Mouse (Mus musculus): ENCODE results near the gene Gtf2a2. TPM values are rescaled to one million over a fixed set of nuclear protein-coding genes. Genes with fewer than 3 reads are reported as not detected.

The Gtf2a2 gene
- total RNA-seq (2022) = 10 to 100 TPM; 50.6 to 58.9 (median 53.5) TPM

GRCm38 (mm10) chr9:70012408-70012901 lies at the start of gene Gtf2a2:
Gene Gtf2a2, plus strand, starts transcription at chr9:70012550.
- DNase-seq (ENCODE audit: low spot score) = peak; percentile 89

GRCm38 (mm10) chr9:69964370-69964769 lies 48.0 kb upstream of the Gtf2a2 start:
- DNase-seq (ENCODE audit: low spot score) = peak; percentile 19

DNA sequence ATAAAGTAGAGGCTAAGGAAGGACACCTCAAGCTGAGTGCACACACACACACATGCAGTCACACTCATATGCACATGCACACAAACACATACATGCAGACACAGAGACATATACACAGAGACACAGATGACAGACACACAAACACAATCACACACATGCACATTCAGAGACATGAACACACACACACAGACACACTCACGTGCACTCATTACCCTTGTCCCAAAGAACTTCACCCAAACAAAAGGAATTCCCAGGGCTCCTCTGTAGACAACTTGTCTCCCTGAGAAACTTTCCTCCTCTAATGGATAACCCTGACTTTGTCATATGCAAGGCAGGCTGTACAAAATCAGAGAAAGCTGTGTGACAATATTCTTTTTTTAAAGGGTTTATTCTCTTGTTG lies 26.8 kb upstream of the Gtf2a2 start:
- DNase-seq (ENCODE audit: low spot score) = no peak

GRCm38 (mm10) chr9:69986063-69986462 lies 26.3 kb upstream of the Gtf2a2 start:
- no peak for DNase-seq (ENCODE audit: low spot score)

- DNase-seq (ENCODE audit: low spot score) = no peak
These were observed 25.8 kb upstream of the Gtf2a2 start for GRCm38 (mm10) chr9:69986571-69986970.

DNA sequence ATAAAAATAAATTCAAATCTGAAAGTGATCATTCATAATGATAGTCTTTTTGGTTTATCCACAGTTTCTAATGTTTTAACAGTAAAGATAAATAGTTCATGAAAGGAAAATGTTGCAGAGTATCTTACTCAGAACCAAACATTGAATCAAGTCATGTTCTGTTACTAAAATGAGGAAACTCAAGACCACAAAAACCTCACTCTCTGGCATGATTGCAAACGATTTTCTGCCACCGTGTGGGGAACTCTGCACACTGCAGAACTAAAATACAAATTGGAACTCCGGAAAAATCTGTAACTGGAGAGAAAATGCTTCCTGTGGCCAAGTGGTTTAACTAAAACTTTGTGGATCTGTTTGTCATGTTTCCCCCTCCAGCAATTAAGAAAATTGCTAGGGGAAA lies 24.8 kb upstream of the Gtf2a2 start:
- DNase-seq (ENCODE audit: low spot score) = peak; percentile 75

DNA sequence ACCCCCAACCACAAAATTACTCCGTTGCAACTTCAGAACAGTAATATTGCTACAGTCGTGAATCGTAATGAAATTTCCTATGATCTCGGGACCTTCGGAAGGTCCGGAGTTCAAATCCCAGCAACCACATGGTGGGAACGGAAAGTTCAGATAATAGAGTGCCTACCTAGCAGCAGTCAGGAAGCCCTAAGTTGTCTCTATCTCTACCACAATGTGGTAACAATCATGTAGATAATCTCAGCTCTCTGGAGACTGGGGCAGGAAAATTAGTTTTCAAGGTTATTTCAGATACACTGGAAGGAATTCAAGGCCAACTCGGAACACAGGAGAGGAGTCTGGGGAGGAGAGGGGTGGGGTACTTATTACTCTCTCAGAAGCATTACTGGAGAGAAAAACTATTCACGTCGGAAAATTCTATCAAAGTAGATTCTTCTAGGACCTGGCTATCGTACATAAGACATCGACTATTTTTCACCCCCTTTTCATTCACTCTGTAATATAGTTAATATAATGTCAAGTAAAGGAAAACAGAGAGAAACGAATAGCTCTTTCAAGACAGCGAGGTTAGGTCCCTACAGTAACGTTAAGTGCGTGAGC lies 23.5 kb upstream of the Gtf2a2 start:
- no peak for DNase-seq (ENCODE audit: low spot score)

DNA sequence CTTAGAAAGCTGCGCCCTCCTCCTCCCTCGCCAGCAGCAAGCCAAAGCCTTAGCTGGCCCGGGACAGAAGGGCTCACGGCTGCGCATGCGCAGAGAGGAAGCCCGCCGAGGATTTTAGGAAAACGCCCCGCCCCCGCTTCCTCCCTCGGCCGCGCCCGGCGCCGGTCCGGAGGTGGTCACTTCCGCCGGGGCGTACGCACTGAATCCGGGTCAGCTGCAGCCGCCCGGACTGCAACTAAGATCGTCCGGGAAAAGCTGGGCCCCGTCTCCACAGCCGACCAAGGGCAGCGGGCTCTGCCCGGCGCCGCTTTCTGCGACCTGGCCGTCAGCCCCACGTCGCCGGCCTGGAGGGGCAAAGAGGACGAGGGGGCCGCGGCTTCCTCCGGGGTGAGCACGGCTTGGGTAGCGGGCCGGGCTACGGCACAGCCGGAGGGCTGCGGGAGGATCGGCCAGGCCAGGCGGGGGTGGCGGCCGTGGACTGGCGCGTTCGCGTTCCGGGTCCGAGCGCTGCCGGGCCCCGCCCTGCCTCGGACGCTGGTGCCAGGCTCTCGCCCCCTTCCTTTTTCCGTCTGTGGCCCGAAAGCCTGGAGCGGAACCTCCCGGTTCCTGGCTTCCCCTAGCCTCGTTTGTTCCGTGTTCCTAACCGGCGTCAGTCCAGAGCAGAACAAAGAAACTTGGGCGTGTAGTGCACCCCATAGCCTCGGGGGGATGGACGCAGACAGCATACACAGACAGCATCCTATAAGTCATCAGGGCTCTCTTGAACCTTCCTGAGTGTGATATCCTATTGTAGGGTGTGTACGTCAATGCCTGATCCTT lies 22.8 kb upstream of the Gtf2a2 start, which contains the start of gene Bnip2:
Bnip2 (plus strand) TSS at position 164 of the 819 bp plus-strand sequence.
- peak; percentile 96 for DNase-seq (ENCODE audit: low spot score)

- no peak for DNase-seq (ENCODE audit: low spot score)
These were observed 22.0 kb upstream of the Gtf2a2 start for GRCm38 (mm10) chr9:69990346-69990745.

GRCm38 (mm10) chr9:69992841-69993277 lies 19.5 kb upstream of the Gtf2a2 start:
- peak; percentile 14 for DNase-seq (ENCODE audit: low spot score)

DNA sequence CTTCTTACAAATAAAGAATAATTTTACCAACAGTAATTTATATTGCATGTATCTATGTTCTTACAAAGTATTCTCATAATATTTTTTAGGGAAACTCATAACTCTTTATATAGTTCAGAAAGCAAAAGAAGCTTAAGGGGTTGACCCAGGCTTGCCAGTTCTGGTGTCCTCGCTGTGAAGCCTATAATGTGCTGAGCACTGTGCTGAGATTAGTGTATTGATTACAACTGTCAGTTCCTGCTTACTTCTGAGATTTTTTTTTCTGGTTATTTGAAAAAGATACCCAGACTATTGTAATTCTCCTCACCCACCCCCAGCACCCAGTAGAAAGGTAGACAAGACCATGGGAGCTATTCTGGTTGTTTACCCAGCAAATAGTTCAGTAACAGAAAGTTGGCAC lies 18.9 kb upstream of the Gtf2a2 start:
- DNase-seq (ENCODE audit: low spot score) = no peak

- DNase-seq (ENCODE audit: low spot score) = no peak
These were observed 17.8 kb upstream of the Gtf2a2 start for GRCm38 (mm10) chr9:69994547-69994946.

- DNase-seq (ENCODE audit: low spot score) = no peak
These were observed 13.0 kb upstream of the Gtf2a2 start for GRCm38 (mm10) chr9:69999318-69999717.

GRCm38 (mm10) chr9:70003516-70003915 lies 8.8 kb upstream of the Gtf2a2 start:
- no peak for DNase-seq (ENCODE audit: low spot score)

DNA sequence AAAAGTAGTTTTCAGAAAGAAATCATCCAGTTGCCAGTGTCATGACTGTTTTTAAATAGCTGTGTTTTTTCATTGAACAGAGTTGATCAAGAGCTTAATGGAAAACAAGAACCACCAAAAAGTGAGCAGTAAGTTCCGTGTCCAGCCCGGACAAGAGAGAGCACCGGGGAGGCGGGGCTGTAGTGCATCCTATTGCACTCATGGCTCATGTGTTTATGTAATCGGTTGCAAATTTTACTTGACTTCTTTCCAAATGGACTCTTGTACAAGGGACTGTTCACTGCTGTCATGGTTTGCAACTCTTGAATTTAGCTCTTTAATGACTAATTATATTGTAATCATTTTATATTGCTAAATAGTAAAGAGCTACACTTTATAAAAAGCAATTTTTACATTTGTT lies 5.4 kb upstream of the Gtf2a2 start:
- no peak for DNase-seq (ENCODE audit: low spot score)

DNA sequence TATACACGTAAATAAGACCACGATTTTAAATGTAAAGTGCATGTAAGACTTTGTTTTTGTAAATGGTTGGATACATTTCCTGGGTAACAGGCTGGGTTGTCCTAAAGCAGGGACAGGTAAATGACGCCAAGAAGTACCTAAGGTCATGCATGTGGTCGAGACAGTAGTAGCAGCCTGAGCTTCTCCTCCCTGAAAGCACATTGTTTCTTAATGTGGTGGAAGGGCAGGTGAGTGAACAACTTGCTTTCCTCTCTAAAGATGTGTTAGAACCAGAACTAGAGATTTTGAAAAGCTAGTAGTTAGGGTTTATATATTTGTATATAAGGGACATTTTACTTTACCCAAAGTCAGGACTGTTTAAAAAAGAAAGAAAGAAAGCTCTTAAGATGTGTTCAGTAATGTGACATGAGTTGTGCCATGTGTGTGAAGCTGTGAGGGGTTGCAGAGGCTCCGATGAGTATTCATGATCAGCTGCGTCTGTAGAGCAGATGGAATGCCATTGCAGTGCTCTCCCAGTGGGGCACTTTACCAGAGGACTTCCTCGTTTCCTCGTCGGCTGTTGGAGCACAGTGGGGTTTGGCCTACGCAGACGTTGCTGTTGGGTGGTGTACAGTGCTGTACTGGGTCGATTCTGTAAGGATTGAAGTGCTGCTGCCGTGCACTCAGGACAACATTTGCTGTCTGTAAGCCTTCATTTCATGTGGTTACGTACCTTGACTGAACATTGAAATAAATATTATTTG lies 4.7 kb upstream of the Gtf2a2 start:
- DNase-seq (ENCODE audit: low spot score) = no peak

- DNase-seq (ENCODE audit: low spot score) = no peak
These were observed 2.5 kb upstream of the Gtf2a2 start for GRCm38 (mm10) chr9:70009754-70010304.

DNA sequence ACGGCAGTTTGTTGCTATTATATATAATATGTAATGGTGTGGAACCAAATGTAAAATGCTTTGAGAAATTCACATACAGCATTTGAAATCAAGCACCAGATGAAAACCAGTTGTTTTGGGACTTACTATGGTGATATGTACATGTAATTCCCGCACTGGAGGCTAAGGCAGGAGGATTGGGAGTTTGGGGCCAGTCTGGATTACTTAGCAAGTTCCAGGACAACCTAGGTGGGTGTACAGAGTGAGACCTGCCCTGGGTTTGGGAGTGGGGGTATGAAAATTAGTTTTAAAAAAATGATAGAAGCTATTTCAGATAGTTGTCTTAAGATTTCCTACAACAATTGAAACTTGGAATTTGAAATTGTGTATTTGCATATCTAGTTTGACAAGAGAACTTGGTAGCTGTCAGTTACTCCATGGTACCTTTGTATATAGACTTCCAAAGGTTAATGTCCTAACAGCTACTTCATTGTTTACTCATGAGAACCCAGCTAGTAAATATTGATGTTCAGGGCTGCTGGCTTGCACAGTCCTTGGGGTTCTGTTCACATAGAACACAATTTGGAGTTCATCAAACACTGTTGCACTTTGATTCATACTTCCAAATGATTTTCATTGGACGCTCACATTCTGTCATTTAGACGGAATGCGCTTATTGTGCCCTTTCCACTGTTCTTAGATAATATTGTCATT lies 1.4 kb upstream of the Gtf2a2 start:
- no peak for DNase-seq (ENCODE audit: low spot score)

- no peak for DNase-seq (ENCODE audit: low spot score)
These were observed 578 bp upstream of the Gtf2a2 start for GRCm38 (mm10) chr9:70011537-70012407.

GRCm38 (mm10) chr9:70015632-70016031 lies 3.3 kb downstream of the Gtf2a2 start:
- DNase-seq (ENCODE audit: low spot score) = no peak

Data from heart, adult 8-10 months (tissue).